Mouse (Mus musculus) C2C12 (cell line): ENCODE results near the gene Vmn1r1. TPM values are rescaled to one million over a fixed set of nuclear protein-coding genes. Genes with fewer than 3 reads are reported as not detected.

Experiments used
- H3K27me3 ChIP-seq: one replicate; pipeline ENCODE4 v1.6.1; 2011; ENCODE audit not compliant: control insufficient read depth, insufficient read depth, insufficient read length
- H3K36me3 ChIP-seq: one replicate; pipeline ENCODE4 v1.6.1; 2011; ENCODE audit not compliant: control insufficient read depth, insufficient read depth
- H3K4me3 ChIP-seq: one replicate; pipeline ENCODE4 v1.5.1; 2011; ENCODE audit warnings: mild to moderate bottlenecking, control low read depth; ENCODE audit not compliant: poor library complexity, insufficient read depth, severe bottlenecking
- H3K79me2 ChIP-seq: one replicate; pipeline ENCODE4 v1.6.1; 2011; ENCODE audit not compliant: control insufficient read depth, insufficient read depth
- H3K79me3 ChIP-seq: one replicate; pipeline ENCODE4 v1.6.1; 2011; ENCODE audit warnings: low read depth, control low read depth
- H3ac ChIP-seq: one replicate; pipeline ENCODE3; 2011; ENCODE audit warnings: low read depth; ENCODE audit not compliant: control insufficient read depth, insufficient read length
- CEBPB ChIP-seq: IDR thresholded peaks from one replicate; pipeline ENCODE4 v1.6.1; 2011; ENCODE audit warnings: low read depth, mild to moderate bottlenecking, control low read depth, moderate library complexity
- CTCF ChIP-seq: IDR thresholded peaks from one replicate; pipeline ENCODE4 v1.5.1; 2011; ENCODE audit not compliant: control insufficient read depth, insufficient read depth, insufficient read length
- FOSL1 ChIP-seq: IDR thresholded peaks from one replicate; pipeline ENCODE4 v1.8.0; 2011; ENCODE audit warnings: mild to moderate bottlenecking, low read length; ENCODE audit not compliant: poor library complexity, insufficient read depth, severe bottlenecking
- MAX ChIP-seq: IDR thresholded peaks from one replicate; pipeline ENCODE4 v1.6.1; 2011; ENCODE audit warnings: mild to moderate bottlenecking, control low read depth
- MYOD1 ChIP-seq: IDR thresholded peaks from one replicate; pipeline ENCODE4 v1.6.1; 2011; ENCODE audit warnings: low read depth; ENCODE audit not compliant: control insufficient read depth, insufficient read length
- MYOG ChIP-seq: IDR thresholded peaks from one replicate; pipeline ENCODE4 v1.6.1; 2011; ENCODE audit not compliant: control insufficient read depth, insufficient read length; ENCODE audit errors: extremely low read depth
- USF1 ChIP-seq: IDR thresholded peaks from one replicate; pipeline ENCODE4 v1.6.1; 2011; ENCODE audit warnings: low read depth, mild to moderate bottlenecking, control low read depth, moderate library complexity
- polyA plus RNA-seq: library from polyadenylated mRNA; unstranded; fragments of >200 nt; fragmentation: generic; extraction: Trizol; gene quantifications from one replicate; pipeline ENCODE4 v1.2.1, GENCODE M21; 2012; ENCODE audit warnings: missing spikeins

Gene Vmn1r1
- polyA plus RNA-seq, 1 experiment: not detected

DNA sequence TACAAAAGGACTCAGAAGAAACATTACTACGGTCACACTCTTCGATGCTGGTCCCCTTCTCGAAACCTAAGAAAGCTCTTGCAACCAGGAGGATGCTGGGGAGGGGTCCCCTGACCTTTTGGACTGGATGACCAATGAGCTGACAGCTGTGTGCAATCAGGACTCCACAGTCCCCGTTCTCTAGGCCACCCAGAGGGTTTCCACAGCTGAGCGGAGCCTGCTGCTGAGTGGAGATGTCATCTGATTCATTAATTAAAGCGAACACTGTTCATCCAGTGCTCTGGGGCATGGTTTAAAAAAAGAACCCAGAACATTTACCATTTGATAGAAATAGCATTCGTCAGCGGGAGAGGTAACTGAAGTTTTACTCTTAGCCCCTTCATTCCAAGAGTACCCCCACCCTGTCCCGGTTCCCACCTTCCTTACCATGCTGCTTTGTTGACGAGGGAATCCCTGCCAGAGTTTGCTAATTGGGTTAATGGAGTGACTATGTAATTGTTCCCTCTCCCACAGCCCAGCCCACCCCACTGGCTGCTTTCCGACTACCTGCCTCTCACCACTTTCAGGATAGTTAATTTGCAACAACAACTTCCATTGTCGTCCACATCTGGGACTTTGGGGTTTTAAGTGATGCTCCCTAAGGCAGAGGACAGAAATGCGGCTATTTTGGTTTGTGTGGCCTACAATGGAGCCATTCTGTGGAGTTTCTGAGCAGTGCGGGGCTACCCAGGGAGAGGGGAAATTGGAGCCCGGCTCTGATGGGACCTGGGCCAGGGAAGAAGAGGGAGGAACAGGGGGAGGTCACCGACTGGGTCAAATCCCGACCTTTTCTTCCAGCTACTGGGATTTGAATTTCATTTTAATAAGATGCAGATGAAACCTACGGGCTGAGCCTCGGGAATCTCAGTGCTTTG, 50.4 kb downstream of the Vmn1r1 start:
- H3K27me3 ChIP-seq: no peaks in the 10 kb centered on the region
- no peaks in the 10 kb centered on the region for H3K79me2 ChIP-seq
- no peaks in the 10 kb centered on the region for H3K79me3 ChIP-seq
- H3ac ChIP-seq: no peak overlapping the region
- no peaks in the 10 kb centered on the region for H3K36me3 ChIP-seq
- TF ChIP-seq FOSL1: no peak
- no peak for TF ChIP-seq CEBPB
- TF ChIP-seq MYOD1: no peak
- H3K4me3 ChIP-seq: no peak overlapping the region

DNA sequence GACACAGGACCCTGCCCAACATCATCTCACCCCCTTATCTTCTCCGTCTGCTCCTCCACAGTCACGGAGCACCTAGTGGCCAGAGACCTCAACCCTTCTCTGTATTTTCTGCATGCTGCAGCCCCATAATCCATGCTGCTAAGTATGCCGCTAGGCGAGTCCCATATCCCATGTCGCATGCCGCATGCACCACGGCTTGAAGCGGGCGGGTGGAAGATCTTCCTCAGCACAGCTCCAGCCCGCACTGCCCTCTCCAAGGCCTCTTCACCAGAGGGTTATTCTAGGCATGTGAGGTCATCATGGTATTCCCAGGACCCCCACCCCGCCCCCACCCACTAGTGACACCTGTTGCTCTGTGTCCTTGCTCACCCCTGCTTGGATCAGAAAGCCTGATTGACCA, 51.2 kb downstream of the Vmn1r1 start:
- Histone ChIP-seq H3K36me3 (no peaks in the 10 kb centered on the region), H3K27me3 (no peaks in the 10 kb centered on the region), H3K79me2 (no peaks in the 10 kb centered on the region), H3K79me3 (no peaks in the 10 kb centered on the region), H3ac (no peak overlapping the region), H3K4me3 (no peak overlapping the region)
- TF ChIP-seq MYOG (no peak), MYOD1 (no peak), CEBPB (no peak), CTCF (no peak), MAX (no peak), FOSL1 (no peak), USF1 (no peak)

DNA sequence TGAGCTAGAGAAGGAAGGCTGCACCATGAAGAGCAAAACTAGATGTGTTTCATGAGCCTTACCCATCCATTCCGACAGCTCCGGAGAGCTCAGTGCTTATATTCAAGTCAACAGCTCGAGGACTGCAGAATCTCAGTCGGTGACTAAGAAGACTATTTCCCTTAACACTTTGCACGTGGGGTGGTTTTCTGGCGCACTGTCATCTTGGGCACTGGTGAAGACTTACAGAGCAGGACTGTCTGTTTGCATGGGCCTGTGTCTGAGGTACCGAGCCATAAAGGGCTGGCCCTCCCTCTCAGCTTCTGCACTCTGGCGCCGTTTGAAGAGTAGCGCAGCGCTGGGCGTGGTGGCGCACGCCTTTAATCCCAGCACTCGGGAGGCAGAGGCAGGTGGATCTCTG, 51.9 kb downstream of the Vmn1r1 start:
- Histone ChIP-seq H3K36me3 (no peaks in the 10 kb centered on the region), H3K4me3 (no peak overlapping the region), H3K27me3 (no peaks in the 10 kb centered on the region), H3K79me2 (no peaks in the 10 kb centered on the region), H3ac (no peak overlapping the region), H3K79me3 (no peaks in the 10 kb centered on the region)
- TF ChIP-seq USF1: no peak
- no peak for TF ChIP-seq MYOD1
- no peak for TF ChIP-seq MAX
- TF ChIP-seq CTCF: no peak
- TF ChIP-seq MYOG: no peak
- TF ChIP-seq FOSL1: no peak
- no peak for TF ChIP-seq CEBPB

DNA sequence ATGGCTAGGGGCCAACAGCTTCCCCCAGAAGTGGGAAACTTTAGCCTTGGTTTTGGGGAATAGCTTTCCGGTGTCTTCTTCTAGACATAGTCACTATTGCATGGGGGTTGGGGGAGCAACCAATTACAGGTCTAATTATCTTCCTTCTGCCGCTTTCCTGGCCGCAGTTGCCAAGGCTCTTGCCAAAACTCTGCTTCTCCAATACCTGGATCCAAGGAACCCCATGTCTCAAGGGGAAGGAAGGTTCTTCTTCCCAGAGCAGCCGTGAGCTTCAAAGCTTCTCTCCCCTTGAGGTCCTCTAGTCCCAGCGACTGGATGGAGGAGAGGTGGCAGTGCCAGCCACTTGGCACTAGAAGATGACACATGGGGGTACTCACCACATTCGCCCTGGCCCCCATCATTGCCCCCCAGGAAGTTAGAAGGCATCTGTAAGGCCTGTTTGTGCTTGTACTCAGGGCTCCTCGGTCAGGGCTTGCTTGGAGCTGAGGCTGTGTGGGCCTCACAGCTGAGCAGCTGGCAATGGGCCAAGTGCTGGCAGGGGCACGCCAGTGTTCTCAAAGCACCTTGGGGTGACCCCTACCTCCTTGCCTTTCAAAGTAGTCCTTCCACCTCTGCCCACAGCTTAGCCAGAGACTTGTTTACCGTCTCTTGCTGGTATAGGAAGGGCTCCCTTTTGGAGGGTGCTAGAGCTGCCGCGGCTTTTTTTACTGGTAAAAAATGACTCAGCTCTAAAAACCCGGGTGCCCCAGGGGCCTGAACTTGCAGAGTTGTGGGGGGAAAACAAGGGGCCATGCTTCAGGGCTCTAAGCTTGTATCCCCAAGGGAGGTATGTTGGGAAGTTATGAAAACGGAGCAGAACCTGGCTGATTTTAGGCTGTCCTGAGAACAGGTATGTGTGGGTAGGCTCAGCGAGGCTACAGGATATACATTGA, 52.6 kb downstream of the Vmn1r1 start:
- no peaks in the 10 kb centered on the region for H3K79me3 ChIP-seq
- no peak for TF ChIP-seq MYOG
- TF ChIP-seq FOSL1: no peak
- no peak for TF ChIP-seq CTCF
- TF ChIP-seq MYOD1: no peak
- no peak for TF ChIP-seq CEBPB
- TF ChIP-seq USF1: no peak
- no peak for TF ChIP-seq MAX

DNA sequence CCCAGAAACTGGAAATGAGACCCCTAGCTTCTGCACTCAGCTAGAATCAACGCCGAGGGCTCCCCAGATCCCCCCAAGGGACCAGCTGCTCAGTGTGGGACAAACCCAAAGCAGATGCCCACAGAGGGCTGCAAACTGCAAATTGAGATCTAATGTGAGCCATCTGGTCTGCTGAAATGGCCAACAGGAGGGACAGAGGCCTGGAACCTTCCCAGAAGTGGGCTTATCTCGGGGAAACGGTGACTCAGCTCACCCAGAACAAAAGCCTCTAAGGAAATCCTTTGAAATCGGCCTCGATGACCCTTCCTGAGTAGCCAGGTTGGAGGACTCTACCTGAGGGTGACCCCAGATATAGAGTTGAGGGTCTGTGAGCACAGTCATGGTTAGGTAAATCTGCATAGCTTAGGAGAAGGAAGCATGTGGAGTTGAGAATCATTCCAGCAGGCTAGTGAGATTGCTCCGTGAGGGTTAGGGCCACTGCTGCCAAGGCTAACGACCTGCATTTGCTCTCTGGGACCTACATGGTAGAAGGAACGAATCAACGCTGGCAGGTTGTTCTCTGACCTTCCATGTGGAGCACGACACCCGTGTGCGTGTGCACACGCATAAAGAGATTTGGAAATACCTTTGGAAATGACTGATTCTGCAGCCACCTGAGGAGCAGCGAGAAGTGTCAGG, 53.4 kb downstream of the Vmn1r1 start:
- no peaks in the 10 kb centered on the region for H3K27me3 ChIP-seq
- H3ac ChIP-seq: no peak overlapping the region
- H3K36me3 ChIP-seq: no peaks in the 10 kb centered on the region
- TF ChIP-seq MYOG: no peak
- H3K79me3 ChIP-seq: no peaks in the 10 kb centered on the region
- H3K4me3 ChIP-seq: no peak overlapping the region
- no peaks in the 10 kb centered on the region for H3K79me2 ChIP-seq

More for the DNA sequence above, 52.6 kb downstream of the Vmn1r1 start:
- no peak overlapping the region for H3ac ChIP-seq
- H3K4me3 ChIP-seq: no peak overlapping the region
- H3K27me3 ChIP-seq: no peaks in the 10 kb centered on the region
- no peaks in the 10 kb centered on the region for H3K79me2 ChIP-seq
- H3K36me3 ChIP-seq: no peaks in the 10 kb centered on the region
